Mouse (Mus musculus) spleen, adult 2 months (tissue): ENCODE data around the gene Igf2bp2. TPM values are rescaled to one million over a fixed set of nuclear protein-coding genes. Genes with fewer than 3 reads are reported as not detected.
A peak's percentile ranks its signal among the peaks of the same experiment; 100 is the strongest.

ENCODE experiments used
- DNase-seq, 2 experiments: peaks; one replicate each; pipeline versions ENCODE4 v3.0.0 to v3.0.0-alpha.2; 2012 to 2021; ENCODE audit warnings: low spot score in 2 of 2, low read depth in 1 of 2
- H3K27ac ChIP-seq: fragments of 200-500 bp; 2 replicates; pipeline ENCODE4 v1.5.1; 2012; ENCODE audit warnings: low read length, inconsistent platforms; ENCODE audit not compliant: insufficient read depth
- H3K27me3 ChIP-seq: fragments of 200-500 bp; 2 replicates; pipeline ENCODE4 v1.6.1; 2012; ENCODE audit warnings: mild to moderate bottlenecking, moderate library complexity, low read length, inconsistent platforms; ENCODE audit not compliant: control insufficient read depth, insufficient read depth
- H3K36me3 ChIP-seq: fragments of 200-500 bp; 2 replicates; pipeline ENCODE4 v1.6.1; 2012; ENCODE audit warnings: mild to moderate bottlenecking, low read length, inconsistent platforms; ENCODE audit not compliant: control insufficient read depth, insufficient read depth
- H3K4me1 ChIP-seq: fragments of 200-500 bp; 2 replicates; pipeline ENCODE4 v1.6.1; 2011; ENCODE audit warnings: inconsistent platforms; ENCODE audit not compliant: control insufficient read depth, insufficient read depth, insufficient read length
- H3K4me3 ChIP-seq: fragments of 200-500 bp; 2 replicates; pipeline ENCODE4 v1.5.1; 2011; ENCODE audit warnings: mild to moderate bottlenecking, inconsistent platforms; ENCODE audit not compliant: insufficient read depth, insufficient read length; ENCODE audit errors: extremely low read depth
- CTCF ChIP-seq: fragments of 200-500 bp; IDR thresholded peaks from 2 replicates; pipeline ENCODE4 v1.5.1; 2011; ENCODE audit warnings: mild to moderate bottlenecking, inconsistent platforms; ENCODE audit not compliant: insufficient read depth, insufficient read length, insufficient replicate concordance; ENCODE audit errors: extremely low read depth
- POLR2A ChIP-seq: fragments of 200-500 bp; IDR thresholded peaks from 2 replicates; pipeline ENCODE4 v1.6.1; 2011; ENCODE audit warnings: low read depth, low read length, inconsistent platforms
- WGBS: fragments of 180-500 bp; shearing (Covaris S2); methylation state at CpG from one replicate; pipeline ENCODE4 v1.1.7; 2018; 5-methylcytosine and 5-hydroxymethylcytosine counted together
- polyA plus RNA-seq: library from polyadenylated mRNA; depleted of rRNA; stranded (reverse); fragments of >200 nt; gene quantifications from 2 replicates; pipeline ENCODE4 v1.2.3, GENCODE M21; 2012

Gene Igf2bp2
- polyA plus RNA-seq, 1 experiment: 0.28 TPM

DNA sequence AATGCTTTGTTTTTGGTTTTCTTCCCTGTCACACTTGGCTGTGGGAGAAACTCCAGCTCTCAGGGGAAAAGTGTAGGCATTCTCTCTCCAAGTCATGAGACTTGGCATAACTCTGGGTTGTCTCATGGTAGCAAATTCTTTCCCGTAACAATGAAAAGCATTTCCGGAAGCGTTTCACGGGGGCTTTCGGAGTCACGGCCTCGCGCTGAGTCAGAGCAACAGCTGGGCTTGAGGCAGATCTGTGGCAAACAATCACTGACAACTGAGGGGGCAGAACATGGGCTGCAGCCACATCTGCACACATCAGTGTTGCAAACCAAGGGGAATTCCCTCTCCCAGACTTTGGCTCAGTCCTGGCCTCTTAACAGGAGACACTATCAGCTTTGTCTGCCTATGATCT lies 95.7 kb downstream of the Igf2bp2 start:
- H3K4me1 ChIP-seq: peaks cover 2% of the 10 kb centered on the region; the same call in 1 of the 2 replicates
- no peak for TF ChIP-seq CTCF
- TF ChIP-seq POLR2A: no peak
- no peak for DNase-seq
- H3K27me3 ChIP-seq: no peaks in the 10 kb centered on the region
- no peak overlapping the region for H3K27ac ChIP-seq
- no peak overlapping the region for H3K4me3 ChIP-seq
- H3K36me3 ChIP-seq: no peaks in the 10 kb centered on the region
- 85% methylated on average over 8 of the region's 8 CpGs for WGBS

DNA sequence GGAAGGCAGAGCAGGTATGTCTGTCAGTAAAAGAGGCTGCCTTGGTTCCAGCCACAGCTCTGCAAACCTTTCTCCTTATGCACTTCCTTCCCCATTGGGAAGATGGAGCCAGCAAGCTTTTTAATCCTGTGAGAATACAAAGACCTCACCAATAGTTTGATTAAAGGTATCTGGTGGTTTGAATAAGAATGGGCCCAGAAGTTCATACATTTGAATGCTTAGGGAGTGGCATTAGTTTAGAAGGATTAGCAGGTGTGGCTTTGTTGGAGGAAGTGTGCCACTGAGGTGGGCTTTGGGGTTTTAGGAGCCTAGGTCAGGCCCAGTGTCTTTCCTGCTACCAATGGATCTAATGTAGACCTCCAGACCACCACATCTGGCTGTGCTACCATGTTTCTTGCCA lies 97.6 kb downstream of the Igf2bp2 start:
- H3K27me3 ChIP-seq: no peaks in the 10 kb centered on the region
- TF ChIP-seq POLR2A: no peak
- TF ChIP-seq CTCF: no peak
- no peaks in the 10 kb centered on the region for H3K36me3 ChIP-seq
- DNase-seq: no peak
- no peak overlapping the region for H3K4me3 ChIP-seq
- H3K4me1 ChIP-seq: peaks cover 18% of the 10 kb centered on the region
- no peak overlapping the region for H3K27ac ChIP-seq

GRCm38 (mm10) chr16:22062284-22062683 lies 100.8 kb downstream of the Igf2bp2 start:
- no peak for TF ChIP-seq POLR2A
- TF ChIP-seq CTCF: no peak
- H3K4me3 ChIP-seq: no peak overlapping the region
- H3K36me3 ChIP-seq: no peaks in the 10 kb centered on the region
- DNase-seq: no peak
- peaks cover 25% of the 10 kb centered on the region for H3K4me1 ChIP-seq
- no peak overlapping the region for H3K27ac ChIP-seq
- no peaks in the 10 kb centered on the region for H3K27me3 ChIP-seq
- 14% methylated on average over 4 of the region's 4 CpGs for WGBS

GRCm38 (mm10) chr16:22061555-22062160 lies 101.4 kb downstream of the Igf2bp2 start:
- peak overlapping the region; percentile 34; the same call in 1 of the 2 replicates for H3K4me3 ChIP-seq
- H3K4me1 ChIP-seq: peaks cover 25% of the 10 kb centered on the region
- peak; percentile 29 to 56 for DNase-seq
- 3% methylated on average over 14 of the region's 14 CpGs for WGBS
- TF ChIP-seq CTCF (no peak), POLR2A (no peak)
- H3K27ac ChIP-seq: no peak overlapping the region
- no peaks in the 10 kb centered on the region for H3K27me3 ChIP-seq
- no peaks in the 10 kb centered on the region for H3K36me3 ChIP-seq

DNA sequence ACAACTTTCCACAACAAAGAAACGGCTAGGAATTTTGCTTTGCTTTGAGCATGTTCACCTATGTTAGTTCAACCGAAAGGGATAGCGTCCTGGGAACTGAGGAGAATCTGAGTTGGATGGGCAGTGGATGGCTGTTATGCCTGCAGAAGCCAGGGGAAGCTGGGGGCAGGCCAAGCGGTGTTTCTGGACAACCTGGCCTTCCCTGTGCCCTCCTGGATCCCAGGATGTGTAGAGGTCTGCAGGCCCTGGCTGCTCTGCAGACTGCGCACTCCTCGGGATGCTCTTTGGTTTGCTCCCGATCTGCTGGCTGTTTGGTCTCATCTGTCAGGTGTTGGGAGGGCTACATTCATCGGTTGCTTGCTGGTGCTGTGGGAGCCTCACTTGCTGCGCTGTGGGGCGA lies 102.7 kb downstream of the Igf2bp2 start:
- Histone ChIP-seq H3K27ac (no peak overlapping the region), H3K27me3 (no peaks in the 10 kb centered on the region), H3K4me3 (no peak overlapping the region), H3K4me1 (peaks cover 25% of the 10 kb centered on the region), H3K36me3 (no peaks in the 10 kb centered on the region)
- TF ChIP-seq POLR2A (no peak), CTCF (no peak)
- 83% methylated on average over 10 of the region's 10 CpGs for WGBS
- DNase-seq: no peak

DNA sequence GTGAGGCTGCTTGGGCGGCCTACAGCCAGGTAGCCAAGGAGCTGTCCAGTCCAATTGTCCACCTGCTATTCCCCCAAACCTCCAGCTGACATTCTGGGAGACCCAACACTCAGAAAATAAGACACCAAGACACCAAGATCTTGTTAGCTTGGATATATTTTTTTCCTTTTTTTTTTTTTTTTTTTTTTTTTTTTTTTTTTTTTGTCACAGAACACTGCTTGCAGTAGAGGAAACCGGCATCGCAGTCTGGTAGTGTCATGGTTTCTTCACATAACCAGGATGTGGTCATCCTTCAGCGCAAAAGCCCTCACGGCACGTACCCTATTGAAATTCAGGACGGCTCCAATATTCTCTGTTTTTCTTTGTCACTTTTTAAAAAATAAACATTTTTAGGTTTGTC lies 104.2 kb downstream of the Igf2bp2 start:
- Histone ChIP-seq H3K36me3 (no peaks in the 10 kb centered on the region), H3K4me3 (no peak overlapping the region), H3K4me1 (peaks cover 25% of the 10 kb centered on the region), H3K27ac (no peak overlapping the region), H3K27me3 (no peaks in the 10 kb centered on the region)
- TF ChIP-seq CTCF (no peak), POLR2A (no peak)
- 35% methylated on average over 7 of the region's 7 CpGs for WGBS
- no peak for DNase-seq

DNA sequence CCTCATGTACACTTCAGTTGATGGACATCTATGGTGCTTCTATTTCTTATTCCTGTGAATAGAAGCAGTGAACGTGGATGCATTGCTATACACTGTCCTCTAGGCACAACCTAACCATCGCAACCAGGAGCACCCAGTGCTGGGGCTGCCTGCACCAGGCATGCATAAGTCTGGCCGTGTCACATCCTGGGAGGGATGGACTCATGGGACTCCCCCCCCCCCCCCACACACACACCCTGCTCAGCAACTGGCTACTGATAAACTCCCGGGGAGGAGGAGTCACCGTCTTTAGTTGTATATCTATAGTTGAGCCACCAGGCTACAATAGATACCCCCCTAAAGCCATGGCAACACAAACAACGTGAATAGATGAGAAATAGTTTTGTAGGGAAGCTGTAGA lies 105.6 kb downstream of the Igf2bp2 start:
- Histone ChIP-seq H3K27me3 (no peaks in the 10 kb centered on the region), H3K36me3 (no peaks in the 10 kb centered on the region), H3K27ac (no peak overlapping the region), H3K4me1 (peaks cover 24% of the 10 kb centered on the region), H3K4me3 (no peak overlapping the region)
- 73% methylated on average over 6 of the region's 6 CpGs for WGBS
- TF ChIP-seq POLR2A: no peak
- TF ChIP-seq CTCF: no peak
- no peak for DNase-seq
